Mouse (Mus musculus): ENCODE data around the gene Acsm3.
"Not testable (repeated sequence)": the region's sequence is repeated elsewhere in the genome, so short reads cannot be mapped to it uniquely, and the experiment has no call there.

Gene Acsm3

DNA sequence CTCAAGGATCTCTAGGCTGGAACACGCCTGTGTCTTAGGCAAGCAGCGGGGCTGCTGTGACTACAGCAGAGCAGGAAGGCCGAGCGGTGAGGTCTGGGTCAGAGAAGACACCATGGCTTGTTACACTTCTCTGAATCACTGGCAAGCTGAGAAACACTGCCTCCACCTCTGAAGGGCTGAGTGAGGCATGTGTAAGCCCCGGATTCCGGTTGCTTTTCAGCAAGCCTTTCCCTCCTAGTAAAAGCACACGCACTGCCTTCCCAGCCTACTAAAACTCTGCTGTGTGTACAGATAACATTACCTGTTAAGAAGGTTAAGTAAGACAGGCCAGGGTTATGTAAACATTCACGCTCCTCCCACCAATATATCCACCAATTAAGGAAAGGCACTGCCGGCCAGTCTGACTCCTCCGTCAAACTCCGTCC is at the start of gene Acsm3:
Gene Acsm3 (plus strand): TSS at position 397 of the 425 bp plus-strand sequence.
- no peak for DNase-seq (ENCODE audit: low read depth in 1 of 2, low spot score in 2 of 2)

DNA sequence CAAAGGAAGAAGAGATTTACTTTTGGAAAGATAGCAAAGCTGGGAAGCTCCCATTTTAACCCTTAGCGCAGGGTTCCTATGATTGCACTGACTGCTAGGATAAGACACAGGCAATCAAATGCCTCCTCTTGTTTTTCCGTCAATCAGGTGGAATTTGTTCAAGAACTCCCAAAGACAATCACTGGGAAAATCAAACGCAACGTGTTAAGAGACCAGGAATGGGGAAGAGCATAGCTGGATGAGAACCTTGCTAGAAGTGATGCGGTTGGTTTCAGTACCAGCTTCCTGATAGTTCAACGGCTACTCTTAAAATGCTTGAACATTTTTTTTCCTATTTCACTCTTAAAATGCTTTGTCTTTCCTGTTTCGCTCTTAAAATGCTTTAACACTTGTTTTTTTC is 46.6 kb upstream of the Acsm3 start:
- no peak for DNase-seq (ENCODE audit: low read depth in 1 of 2, low spot score in 2 of 2)

DNA sequence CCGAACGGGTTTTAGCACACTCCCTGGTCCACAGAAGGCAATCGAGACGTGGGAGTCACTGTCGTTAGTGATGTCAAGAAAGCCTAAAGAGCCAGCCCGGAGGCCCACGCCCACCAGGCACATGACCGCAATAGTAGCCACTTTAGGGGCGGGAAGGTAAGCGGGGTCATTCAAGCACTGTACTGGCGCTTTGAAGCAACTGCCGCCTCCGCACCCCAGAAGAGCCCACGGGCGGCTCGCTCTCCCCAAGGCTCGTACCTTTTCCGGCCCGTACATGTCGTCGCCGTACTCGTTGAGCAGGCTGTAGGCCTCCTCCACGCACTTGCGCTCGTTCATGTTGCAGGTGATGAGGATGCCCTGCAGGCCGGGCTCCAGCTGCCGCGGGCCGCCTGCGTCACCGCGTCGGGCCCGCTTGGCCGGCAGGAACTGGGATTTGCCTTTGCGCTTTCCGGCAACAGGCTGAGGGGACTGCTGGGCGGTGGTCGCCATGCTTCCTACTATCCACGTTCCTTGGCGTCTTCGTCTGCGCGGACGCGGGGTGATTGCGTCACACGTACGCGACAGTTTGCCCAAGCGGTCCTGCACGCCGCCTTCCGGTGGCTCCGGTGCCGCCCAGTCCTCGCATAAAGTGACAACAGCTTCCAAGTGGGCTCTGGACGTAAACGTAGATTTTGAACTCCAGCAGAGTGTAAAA is 40.3 kb upstream of the Acsm3 start, which contains the start of gene Thumpd1:
Gene Thumpd1 (minus strand): TSS at position 546 of the 694 bp plus-strand sequence.
- peak; percentile 61 to 82 for DNase-seq (ENCODE audit: low read depth in 1 of 2, low spot score in 2 of 2)

DNA sequence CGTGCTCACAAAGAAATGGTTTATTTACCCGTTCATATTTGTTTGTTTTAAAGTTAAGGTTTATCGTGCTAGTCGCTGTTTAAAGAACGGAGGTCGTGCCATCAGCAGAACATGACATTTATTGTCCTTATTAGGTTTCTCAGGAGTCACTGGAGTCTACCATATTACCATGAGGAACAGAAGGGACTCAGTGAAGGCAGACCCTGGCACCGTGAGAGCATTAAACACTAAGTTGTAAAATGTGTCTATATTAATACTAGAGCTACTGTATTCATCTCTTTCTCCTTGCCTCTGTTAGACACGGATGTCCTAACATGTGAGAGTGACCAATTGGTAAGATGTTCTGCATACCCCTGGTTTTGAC is 39.8 kb upstream of the Acsm3 start:
- DNase-seq (ENCODE audit: low read depth in 1 of 2, low spot score in 2 of 2), result no peak

DNA sequence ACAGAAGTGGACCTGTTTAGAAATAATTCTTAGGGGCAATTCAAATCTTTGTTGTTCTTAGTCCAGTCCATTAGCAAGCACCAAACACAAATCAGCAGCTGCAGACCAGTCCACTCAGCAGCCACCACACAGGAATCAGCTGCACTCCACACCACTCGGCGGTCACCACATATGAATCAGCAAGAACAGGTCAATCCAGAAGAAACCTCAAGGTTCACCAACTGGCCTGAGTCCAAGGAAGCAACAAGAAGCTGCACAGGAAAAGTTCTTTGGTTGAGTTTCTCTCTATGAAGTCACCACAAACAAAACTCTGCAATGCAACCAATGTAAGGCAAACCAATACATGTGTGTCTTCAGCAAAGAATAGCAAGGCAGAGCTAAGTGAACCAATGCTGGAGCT is 33.1 kb upstream of the Acsm3 start:
- no peak for DNase-seq (ENCODE audit: low read depth in 1 of 2, low spot score in 2 of 2)

DNA sequence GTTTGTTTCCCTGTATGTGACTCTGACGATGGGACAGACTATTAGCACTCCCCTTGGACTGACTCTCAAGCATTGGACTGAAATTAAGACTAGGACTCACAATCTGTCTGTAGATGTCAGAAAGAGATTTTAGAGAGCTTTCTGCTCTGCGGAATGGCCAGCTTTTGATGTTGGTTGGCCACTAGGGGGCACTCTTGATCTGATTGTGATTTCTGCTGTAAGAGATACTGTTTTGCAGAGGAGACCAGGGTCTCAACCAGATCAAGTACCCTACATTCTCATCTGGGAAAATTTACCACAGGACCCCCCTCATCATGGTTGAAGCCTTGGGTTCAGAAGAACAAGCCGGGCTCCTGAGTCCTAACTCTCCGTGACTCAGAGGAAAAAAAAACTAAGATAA is 29.5 kb upstream of the Acsm3 start:
- DNase-seq (ENCODE audit: low read depth in 1 of 2, low spot score in 2 of 2), result not testable (repeated sequence)

DNA sequence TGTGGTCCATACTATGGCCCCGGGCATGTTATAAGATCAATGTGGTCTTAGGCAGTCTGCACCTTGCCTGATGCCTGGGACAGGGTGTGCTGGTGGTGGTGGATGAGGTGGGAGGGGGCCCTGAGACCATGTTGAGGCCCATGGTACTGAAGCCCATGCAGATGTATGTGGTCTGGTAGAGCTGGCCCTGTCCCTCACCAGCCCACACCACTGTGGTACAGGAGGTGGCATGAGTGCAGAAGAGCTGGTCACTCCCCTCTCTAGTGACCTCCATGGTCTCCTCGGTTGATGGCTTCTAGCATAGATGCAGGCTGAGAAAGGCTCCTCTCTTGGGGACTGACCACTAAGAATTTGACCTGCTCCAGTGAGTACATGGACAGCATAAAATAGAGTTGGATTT is 21.8 kb upstream of the Acsm3 start:
- no peak for DNase-seq (ENCODE audit: low read depth in 1 of 2, low spot score in 2 of 2)

DNA sequence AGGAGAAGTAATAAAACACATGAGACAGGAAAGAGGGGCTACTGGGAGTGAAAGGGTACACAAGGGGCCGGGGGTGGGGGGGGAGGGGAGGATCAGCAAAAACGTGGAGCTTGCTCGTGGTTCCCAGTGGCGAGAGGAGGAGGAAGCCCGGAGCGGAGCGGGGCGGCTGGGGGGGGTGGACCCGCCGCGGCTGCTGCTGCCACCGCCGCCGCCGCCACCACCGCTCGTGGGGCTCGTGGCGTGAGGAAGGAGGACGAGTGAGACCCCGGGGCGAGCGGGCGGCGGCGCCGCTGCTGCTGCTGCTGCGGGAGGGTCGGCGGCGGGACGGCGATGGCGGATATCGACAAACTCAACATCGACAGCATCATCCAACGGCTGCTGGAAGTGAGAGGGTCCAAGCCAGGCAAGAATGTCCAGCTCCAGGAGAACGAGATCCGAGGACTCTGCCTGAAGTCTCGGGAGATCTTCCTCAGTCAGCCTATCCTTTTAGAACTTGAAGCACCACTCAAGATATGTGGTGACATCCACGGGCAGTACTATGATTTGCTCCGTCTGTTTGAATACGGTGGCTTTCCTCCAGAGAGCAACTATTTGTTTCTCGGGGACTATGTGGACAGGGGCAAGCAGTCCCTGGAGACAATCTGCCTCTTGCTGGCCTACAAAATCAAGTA is 20.8 kb upstream of the Acsm3 start:
- not testable (repeated sequence) for DNase-seq (ENCODE audit: low read depth in 1 of 2, low spot score in 2 of 2)

DNA sequence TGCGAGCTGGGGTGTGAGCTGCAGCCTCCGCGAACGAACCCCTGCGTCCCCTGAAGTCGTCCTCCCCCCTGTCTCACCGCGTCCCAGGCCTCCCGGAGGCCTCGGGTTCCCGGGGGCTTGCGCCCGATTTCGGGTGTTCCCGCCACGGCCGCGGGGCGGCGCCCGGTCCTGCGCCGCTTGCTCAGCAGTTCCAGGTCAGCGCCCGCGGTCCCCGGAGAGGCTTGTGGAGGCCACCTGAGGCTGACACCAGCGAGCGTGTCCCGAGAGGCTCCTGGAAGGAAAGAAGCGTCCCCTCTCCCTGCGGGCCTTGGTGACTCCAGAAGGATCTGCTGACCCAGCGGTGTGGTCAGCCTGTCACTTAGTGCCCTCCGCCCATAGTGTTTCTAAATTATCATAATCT is 16.4 kb upstream of the Acsm3 start:
- DNase-seq (ENCODE audit: low read depth in 1 of 2, low spot score in 2 of 2), result no peak

DNA sequence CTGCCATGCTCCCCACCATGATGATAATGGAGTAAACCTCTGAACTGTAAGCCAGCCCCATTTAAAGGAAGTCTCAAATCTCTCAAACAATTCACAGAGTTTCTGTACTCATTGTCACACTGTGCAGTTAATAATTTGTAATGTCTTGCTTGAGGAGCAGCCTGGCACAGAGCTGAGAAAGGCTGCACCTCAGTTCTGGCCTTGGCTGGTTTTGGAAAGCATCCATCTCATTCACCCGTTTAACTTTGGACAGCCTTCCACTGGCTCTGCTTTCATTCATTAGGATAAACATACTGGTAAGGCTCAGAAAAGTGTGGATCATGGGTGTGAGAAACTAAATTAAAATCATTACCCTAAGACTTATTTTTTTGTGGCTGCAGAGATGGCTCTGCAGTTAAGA is 14.9 kb upstream of the Acsm3 start:
- DNase-seq (ENCODE audit: low read depth in 1 of 2, low spot score in 2 of 2), result no peak

DNA sequence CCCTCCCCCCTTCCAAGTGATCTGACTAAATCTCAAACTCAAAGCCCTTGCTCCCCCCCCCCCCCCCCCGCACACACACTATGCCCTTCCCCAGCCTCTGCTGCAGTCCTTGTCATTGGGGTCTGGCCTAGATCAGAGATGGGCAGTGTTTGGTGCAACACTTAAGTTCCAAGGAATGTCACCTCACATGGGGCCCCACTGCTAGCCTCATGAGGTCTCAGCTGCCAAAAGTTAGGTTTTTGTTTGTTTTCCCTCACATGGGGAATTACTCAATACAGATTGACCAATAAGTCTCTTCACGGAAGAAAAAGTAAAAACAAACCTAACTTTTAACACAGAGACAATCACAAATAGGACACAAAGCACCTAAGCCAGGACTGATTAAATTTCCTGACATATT is 12.0 kb upstream of the Acsm3 start:
- no peak for DNase-seq (ENCODE audit: low read depth in 1 of 2, low spot score in 2 of 2)

DNA sequence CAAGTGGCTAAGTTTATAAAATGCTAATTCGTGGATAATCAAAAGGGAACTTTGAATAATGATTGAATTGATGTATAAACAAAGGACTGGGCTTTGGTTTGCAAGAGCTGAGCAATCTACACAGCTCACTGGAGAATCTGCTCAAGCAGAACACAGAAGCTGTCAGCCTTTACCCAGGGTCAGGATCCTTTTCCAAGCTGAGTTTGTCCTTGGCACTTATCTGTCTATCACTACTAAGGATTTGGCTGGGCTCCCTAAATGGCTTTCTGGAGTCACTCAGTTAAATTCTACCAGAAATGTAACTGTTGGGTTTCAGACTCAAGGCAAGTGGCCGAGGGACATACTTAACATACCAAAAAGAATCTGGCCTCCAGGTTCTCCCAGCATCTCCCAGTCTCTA is 10.8 kb upstream of the Acsm3 start:
- no peak for DNase-seq (ENCODE audit: low read depth in 1 of 2, low spot score in 2 of 2)

DNA sequence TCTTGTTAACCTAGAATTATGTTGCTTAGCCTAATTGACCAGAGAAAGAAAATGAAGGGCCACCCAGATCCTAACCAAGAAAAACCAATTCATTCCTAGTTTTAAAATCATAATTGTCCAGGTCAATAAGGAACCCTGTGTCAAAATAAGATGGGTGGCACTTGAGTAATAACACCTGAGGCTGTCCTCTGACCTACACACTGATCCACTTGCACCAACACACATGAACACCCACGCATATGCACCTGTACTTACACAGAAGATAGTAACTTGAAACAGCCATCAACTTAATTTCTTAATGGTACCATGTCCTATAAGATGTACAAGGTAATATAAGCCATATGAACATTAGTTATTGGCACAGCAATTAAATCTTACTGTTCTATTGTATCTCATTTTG is 7.0 kb upstream of the Acsm3 start:
- no peak for DNase-seq (ENCODE audit: low read depth in 1 of 2, low spot score in 2 of 2)

DNA sequence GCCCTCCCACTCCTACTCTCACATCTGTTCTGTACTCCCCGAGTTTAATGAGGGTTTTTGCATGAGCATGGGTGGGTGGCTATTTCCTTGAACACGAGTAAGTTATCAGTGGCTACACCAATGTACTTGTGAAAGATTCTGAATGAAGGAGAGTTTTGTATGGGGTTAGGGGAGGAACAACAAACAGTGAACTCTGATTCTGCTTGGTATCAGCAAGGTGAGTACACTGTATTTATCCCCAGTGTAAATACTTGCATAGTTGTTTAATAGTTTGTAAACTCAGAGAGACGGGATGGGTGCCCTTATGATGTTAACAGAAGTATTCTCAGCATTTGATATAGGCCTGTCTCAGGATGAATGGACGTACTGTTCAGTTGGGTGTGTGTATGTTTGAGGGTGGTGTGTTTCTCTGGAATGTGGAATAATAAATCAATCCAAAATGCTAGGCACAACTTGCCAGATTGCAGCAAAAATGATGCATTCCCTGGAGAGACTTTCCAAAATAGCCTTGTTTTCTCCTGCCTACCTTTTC is 1.5 kb downstream of the Acsm3 start:
- no peak for DNase-seq (ENCODE audit: low read depth in 1 of 2, low spot score in 2 of 2)

DNA sequence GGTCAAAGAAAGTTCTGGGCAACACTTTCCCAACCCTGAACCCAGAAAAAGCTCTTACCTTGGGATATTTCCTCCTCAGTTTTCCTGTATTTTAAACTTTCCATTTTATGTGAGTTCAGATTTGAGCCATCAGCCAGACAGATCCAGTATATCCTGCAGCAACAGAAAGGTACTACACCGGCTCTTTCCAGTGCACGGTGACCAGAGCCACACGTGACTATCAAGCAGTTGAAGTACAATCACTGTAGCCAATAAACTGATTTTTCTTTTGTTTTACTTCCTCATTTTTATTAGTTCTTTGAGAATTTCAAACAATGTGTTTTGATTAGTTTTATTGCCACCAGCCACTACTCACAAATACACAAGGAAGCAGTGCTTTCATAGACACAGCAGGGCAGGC is 3.7 kb downstream of the Acsm3 start:
- no peak for DNase-seq (ENCODE audit: low read depth in 1 of 2, low spot score in 2 of 2)

DNA sequence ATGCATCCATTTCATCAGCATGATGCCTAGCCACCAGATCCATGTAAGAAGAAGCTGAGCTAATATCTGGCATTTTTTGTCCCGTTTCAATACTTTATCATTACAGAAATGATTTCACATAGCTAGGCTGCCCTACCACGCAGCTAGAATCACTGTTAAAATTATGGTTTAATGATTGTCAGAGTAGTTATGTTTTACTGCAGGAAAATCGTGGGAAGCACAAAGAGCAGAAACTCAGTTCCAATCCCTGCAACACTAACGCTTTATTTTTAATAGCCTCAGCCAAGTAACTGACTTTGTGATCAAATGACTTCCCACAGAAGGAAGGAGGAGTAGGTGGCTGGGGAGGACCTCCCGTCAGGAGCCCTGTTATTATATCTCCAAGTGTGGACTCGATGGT is 6.3 kb downstream of the Acsm3 start:
- DNase-seq (ENCODE audit: low read depth in 1 of 2, low spot score in 2 of 2), result no peak

DNA sequence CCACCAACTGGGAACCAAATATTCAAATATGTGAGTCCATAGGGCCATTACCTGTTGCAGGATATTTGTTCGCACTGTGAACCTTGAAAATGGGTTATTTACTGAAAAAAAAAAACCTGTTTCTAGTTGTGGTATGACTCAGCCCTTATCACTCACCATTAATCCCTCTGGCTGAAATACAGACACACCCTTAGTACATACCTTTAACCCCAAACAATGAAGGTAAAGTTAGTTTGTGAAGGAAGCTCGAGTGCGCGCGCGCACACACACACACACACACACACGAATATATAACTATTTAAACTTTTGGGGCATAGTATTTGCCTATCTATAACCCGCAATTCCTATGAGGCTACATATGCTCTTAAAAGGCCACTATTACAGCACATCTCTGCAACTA is 9.2 kb downstream of the Acsm3 start:
- no peak for DNase-seq (ENCODE audit: low read depth in 1 of 2, low spot score in 2 of 2)

DNA sequence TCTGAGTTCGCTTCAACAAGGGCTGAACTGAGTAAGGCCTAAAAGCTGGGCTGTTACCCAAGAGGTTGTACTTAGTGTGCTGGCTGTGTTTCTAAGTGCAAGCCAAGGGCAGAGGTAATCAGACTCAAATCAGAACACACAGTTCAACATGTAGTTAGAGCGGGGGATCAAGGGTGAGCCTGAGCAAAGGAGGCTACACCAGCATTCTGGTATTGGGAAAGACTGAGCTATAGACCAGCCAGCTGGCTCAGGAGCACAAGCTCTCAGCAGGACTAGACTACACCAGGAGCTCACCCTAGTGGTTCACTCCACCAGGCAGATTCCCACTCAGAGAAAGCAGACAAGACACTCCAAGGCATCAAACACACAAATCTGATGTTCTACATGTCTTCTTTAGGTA is 22.7 kb downstream of the Acsm3 start:
- DNase-seq (ENCODE audit: low read depth in 1 of 2, low spot score in 2 of 2), result no peak

DNA sequence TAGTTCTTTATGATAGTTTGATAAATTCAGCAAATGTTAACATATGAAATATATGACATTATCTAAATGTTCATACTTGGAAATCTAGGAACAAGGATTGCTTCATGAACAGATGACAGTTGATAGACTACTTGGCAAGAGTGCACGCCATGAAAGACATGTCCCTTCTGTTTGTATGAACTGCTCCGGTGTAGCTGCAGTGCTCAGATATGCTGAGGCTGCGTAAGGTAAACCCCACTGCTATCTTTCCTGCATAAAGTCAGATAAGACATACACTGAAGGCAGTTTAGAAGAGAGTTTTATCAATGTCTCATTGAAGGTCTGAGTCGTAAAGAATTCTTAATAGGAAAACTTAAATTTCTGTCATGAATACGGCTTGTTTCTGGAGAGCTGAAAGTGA is 24.2 kb downstream of the Acsm3 start:
- DNase-seq (ENCODE audit: low read depth in 1 of 2, low spot score in 2 of 2), result no peak

DNA sequence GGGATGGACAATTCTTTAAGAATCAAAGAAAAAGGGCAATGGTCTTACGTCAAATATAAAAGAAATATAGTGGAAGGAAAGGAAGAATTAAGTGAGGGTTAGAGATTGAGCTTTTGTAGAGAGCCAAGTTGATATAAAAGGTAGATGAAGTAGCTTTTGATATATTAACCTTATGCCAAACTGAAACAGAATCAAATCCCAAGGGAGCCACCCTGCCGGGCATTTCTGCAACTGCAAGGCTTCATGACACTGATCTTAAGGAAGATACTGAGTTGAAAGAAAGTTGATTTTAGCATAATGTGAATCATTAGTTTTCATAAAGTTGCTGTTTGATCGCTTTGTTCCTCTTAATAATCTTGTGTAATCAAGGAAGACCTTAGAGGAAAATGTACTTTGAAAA is 28.3 kb downstream of the Acsm3 start:
- DNase-seq (ENCODE audit: low read depth in 1 of 2, low spot score in 2 of 2), result no peak

DNA sequence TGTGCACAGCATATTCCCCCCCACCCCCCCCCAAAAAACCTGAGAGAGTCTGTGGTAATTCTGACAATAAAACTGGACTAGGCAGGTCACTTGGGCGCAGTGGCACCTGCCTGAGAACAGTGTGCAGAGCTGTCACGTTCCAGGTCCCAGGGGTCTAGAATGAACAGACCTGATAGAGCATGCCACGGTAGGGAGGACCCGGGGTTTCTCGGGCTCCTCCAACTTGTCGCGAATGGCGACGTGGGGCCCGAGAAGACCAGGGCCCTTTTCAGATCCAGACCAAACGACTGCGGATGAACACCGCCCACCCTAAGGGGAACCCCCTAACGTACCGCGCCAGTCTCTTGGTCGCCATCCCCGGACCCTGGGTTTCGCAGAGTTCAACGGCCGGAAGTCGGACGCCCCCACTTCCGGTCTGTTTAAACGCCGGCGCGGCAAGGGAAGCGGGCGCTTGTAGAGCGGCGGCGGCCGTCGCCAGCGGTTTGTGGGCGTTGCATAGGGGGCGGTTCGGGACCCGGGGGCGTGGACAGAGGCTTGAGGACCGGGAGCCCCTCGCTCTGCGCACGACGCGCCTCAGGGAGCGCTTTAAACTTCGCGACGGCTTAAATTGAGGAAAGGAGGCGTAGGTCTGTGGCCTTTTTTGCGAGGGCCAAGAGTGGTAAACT is 33.0 kb downstream of the Acsm3 start, which contains the start of the genes Rexo5 and Eri2:
Gene Rexo5 (plus strand): TSS at position 421 of the 665 bp plus-strand sequence.
Gene Eri2 (minus strand): TSS at position 473 of the 665 bp plus-strand sequence.
- peak; percentile 37 to 59 for DNase-seq (ENCODE audit: low read depth in 1 of 2, low spot score in 2 of 2)

DNA sequence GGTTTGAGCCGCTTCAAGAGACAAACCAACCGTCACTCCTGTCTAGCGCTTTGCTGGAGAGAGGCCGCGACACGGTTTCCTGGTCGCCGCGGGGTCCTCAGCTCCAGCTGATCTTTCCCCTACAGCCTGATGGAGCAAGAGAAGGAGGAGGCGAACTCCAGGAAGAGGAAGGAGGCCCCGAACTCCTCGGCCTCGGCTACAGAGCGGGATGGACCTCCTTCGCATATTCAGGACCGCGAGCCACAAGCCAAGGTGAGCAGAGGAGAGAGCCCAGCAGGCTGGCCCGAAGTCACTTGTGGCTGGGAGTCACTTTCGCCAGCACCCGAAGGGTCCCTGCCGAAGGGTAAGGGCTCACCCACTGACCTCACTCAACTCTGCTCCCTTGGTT is 33.5 kb downstream of the Acsm3 start:
- DNase-seq (ENCODE audit: low read depth in 1 of 2, low spot score in 2 of 2), result no peak
